Mouse (Mus musculus): Measurements from ENCODE around the gene Prr14l. TPM values are rescaled to one million over a fixed set of nuclear protein-coding genes. Genes with fewer than 3 reads are reported as not detected.
"Not testable (repeated sequence)": the region's sequence is repeated elsewhere in the genome, so short reads cannot be mapped to it uniquely, and the experiment has no call there.

The Prr14l gene
- total RNA-seq (2021): 10 to 100 TPM; 31.8 to 34.6 TPM

GRCm38 (mm10) chr5:32853731-32854507 lies at the start of gene Prr14l:
Gene Prr14l, minus strand, starts transcription at chr5:32854256.
- intact Hi-C loops (cut with DNase I): loop anchor here (10.0 kb wide), 1 partner anchor 139 kb away; no protein-coding TSS in a partner anchor
- DNase-seq (ENCODE audit: extremely low spot score in 1 of 2, low spot score in 2 of 2): peak; percentile 98 to 99

- DNase-seq (ENCODE audit: extremely low spot score in 1 of 2, low spot score in 2 of 2): no peak
- intact Hi-C loops (cut with DNase I): no loop called here
These were observed 32.7 kb upstream of the Prr14l start for GRCm38 (mm10) chr5:32886739-32887138.

GRCm38 (mm10) chr5:32872346-32872745 lies 18.3 kb upstream of the Prr14l start:
- intact Hi-C loops (cut with DNase I): no loop called here
- no peak for DNase-seq (ENCODE audit: extremely low spot score in 1 of 2, low spot score in 2 of 2)

- no peak for DNase-seq (ENCODE audit: extremely low spot score in 1 of 2, low spot score in 2 of 2)
- intact Hi-C loops (cut with DNase I): no loop called here
These were observed 15.5 kb upstream of the Prr14l start for GRCm38 (mm10) chr5:32869389-32870024.

GRCm38 (mm10) chr5:32863253-32864228 lies 9.5 kb upstream of the Prr14l start, which contains the start of gene Depdc5:
Gene Depdc5, plus strand, starts transcription at chr5:32863701.
- DNase-seq (ENCODE audit: extremely low spot score in 1 of 2, low spot score in 2 of 2): peak; percentile 82 to 97
- intact Hi-C loops (cut with DNase I): no loop called here

GRCm38 (mm10) chr5:32862469-32863132 lies 8.5 kb upstream of the Prr14l start:
- no peak for DNase-seq (ENCODE audit: extremely low spot score in 1 of 2, low spot score in 2 of 2)
- intact Hi-C loops (cut with DNase I): no loop called here

- intact Hi-C loops (cut with DNase I): no loop called here
These were observed 7.0 kb upstream of the Prr14l start for GRCm38 (mm10) chr5:32861082-32861481.

GRCm38 (mm10) chr5:32857781-32858220 lies 3.7 kb upstream of the Prr14l start:
- DNase-seq (ENCODE audit: extremely low spot score in 1 of 2, low spot score in 2 of 2): peak; percentile 45 to 46
- intact Hi-C loops (cut with DNase I): loop anchor here (10.0 kb wide), 1 partner anchor 143 kb away; no protein-coding TSS in a partner anchor

More at GRCm38 (mm10) chr5:32861082-32861481, 7.0 kb upstream of the Prr14l start:
- no peak for DNase-seq (ENCODE audit: extremely low spot score in 1 of 2, low spot score in 2 of 2)

GRCm38 (mm10) chr5:32855274-32855673 lies 1.2 kb upstream of the Prr14l start:
- intact Hi-C loops (cut with DNase I): loop anchor here (10.0 kb wide), 1 partner anchor 140 kb away; no protein-coding TSS in a partner anchor
- not testable (repeated sequence) for DNase-seq (ENCODE audit: extremely low spot score in 1 of 2, low spot score in 2 of 2)

GRCm38 (mm10) chr5:32854818-32855217 lies 762 bp upstream of the Prr14l start:
- intact Hi-C loops (cut with DNase I): loop anchor here (10.0 kb wide), 1 partner anchor 140 kb away; no protein-coding TSS in a partner anchor
- no peak for DNase-seq (ENCODE audit: extremely low spot score in 1 of 2, low spot score in 2 of 2)

- intact Hi-C loops (cut with DNase I): loop anchor here (10.0 kb wide), 1 partner anchor 137 kb away; no protein-coding TSS in a partner anchor
These were observed 2.0 kb downstream of the Prr14l start for GRCm38 (mm10) chr5:32852026-32852425.

GRCm38 (mm10) chr5:32849580-32849979 lies 4.5 kb downstream of the Prr14l start:
- intact Hi-C loops (cut with DNase I); DNase-seq (ENCODE audit: extremely low spot score in 1 of 2, low spot score in 2 of 2): not testable (repeated sequence)

More at GRCm38 (mm10) chr5:32852026-32852425, 2.0 kb downstream of the Prr14l start:
- DNase-seq (ENCODE audit: extremely low spot score in 1 of 2, low spot score in 2 of 2): no peak

GRCm38 (mm10) chr5:32849178-32849577 lies 4.9 kb downstream of the Prr14l start:
- no peak for DNase-seq (ENCODE audit: extremely low spot score in 1 of 2, low spot score in 2 of 2)
- intact Hi-C loops (cut with DNase I): no loop called here

GRCm38 (mm10) chr5:32840029-32840428 lies 14.0 kb downstream of the Prr14l start:
- no peak for DNase-seq (ENCODE audit: extremely low spot score in 1 of 2, low spot score in 2 of 2)
- intact Hi-C loops (cut with DNase I): no loop called here

GRCm38 (mm10) chr5:32836976-32837375 lies 17.1 kb downstream of the Prr14l start:
- intact Hi-C loops (cut with DNase I): no loop called here
- no peak for DNase-seq (ENCODE audit: extremely low spot score in 1 of 2, low spot score in 2 of 2)

GRCm38 (mm10) chr5:32834497-32834896 lies 19.6 kb downstream of the Prr14l start:
- intact Hi-C loops (cut with DNase I): no loop called here
- DNase-seq (ENCODE audit: extremely low spot score in 1 of 2, low spot score in 2 of 2): no peak

GRCm38 (mm10) chr5:32830054-32830453 lies 24.0 kb downstream of the Prr14l start:
- DNase-seq (ENCODE audit: extremely low spot score in 1 of 2, low spot score in 2 of 2): no peak
- intact Hi-C loops (cut with DNase I): no loop called here

GRCm38 (mm10) chr5:32828766-32829165 lies 25.3 kb downstream of the Prr14l start:
- intact Hi-C loops (cut with DNase I); DNase-seq (ENCODE audit: extremely low spot score in 1 of 2, low spot score in 2 of 2): not testable (repeated sequence)
